Mouse (Mus musculus) bone marrow, adult 2 months (tissue): ENCODE data around the gene Faf1.

Experiments
- CTCF ChIP-seq: fragments of 200-500 bp; IDR thresholded peaks from 2 replicates; pipeline ENCODE4 v1.5.1; 2011; ENCODE audit warnings: low read length, control low read depth; ENCODE audit not compliant: control insufficient read depth, insufficient read depth
- POLR2A ChIP-seq: fragments of 200-500 bp; IDR thresholded peaks from 2 replicates; pipeline ENCODE4 v1.6.1; 2011; ENCODE audit warnings: low read depth, mild to moderate bottlenecking, control low read depth, low read length, borderline replicate concordance; ENCODE audit not compliant: control insufficient read depth

GRCm38 (mm10) chr4:109936557-109936956 lies 260.2 kb downstream of the Faf1 start:
- no peak for TF ChIP-seq POLR2A
- TF ChIP-seq CTCF: no peak
